Mouse (Mus musculus) cortical plate, adult 2 months (tissue): ENCODE measurements around the gene Hsd11b1.

Experiments
- CTCF ChIP-seq: fragments of 200-500 bp; IDR thresholded peaks from 2 replicates; pipeline ENCODE4 v1.5.1; 2011; ENCODE audit warnings: mild to moderate bottlenecking, control low read depth, low read length; ENCODE audit not compliant: insufficient read depth; ENCODE audit errors: extremely low read depth
- POLR2A ChIP-seq: fragments of 200-500 bp; IDR thresholded peaks from 2 replicates; pipeline ENCODE4 v1.6.1; 2011; ENCODE audit warnings: mild to moderate bottlenecking, low read length, control low read depth; ENCODE audit not compliant: insufficient read depth; ENCODE audit errors: extremely low read depth

DNA sequence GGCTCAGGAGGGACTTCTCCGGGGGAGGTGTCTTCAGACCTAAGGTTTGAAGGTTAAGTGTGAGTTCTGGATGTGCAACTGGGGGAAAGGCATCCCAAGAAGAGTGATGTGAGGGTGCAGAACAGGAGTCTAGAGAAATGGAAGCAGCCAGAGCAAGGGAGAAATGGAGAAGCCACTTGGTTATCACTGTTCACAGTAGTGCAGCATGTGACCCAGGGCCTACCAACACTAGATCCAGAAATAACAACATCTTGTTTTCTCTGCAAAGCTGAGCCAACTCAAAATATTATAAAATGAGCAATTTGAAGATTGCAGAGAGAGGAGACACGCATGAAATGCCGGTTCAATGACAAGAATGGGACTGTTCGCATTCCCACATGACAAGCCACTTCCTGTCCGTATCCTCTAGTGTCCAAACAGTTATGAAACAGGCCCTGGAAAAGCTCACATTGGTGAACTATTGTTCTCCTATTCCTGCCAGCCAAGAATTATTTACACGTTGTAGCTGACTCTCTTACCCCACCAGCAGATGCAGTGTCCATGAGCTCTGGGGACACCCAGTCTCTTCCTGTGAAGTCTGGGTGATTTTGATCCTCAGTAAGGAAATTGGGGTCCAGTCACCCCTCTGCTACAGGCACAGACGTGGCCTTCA lies 1.9 kb downstream of the Hsd11b1 start:
- TF ChIP-seq CTCF (no peak), POLR2A (no peak)
